Mouse (Mus musculus): Measurements from ENCODE around the gene Steap1. TPM values are rescaled to one million over a fixed set of nuclear protein-coding genes. Genes with fewer than 3 reads are reported as not detected.

The Steap1 gene
- polyA plus RNA-seq (2012; rRNA removed) = 1.2 and 1.7 TPM in 2 replicates

GRCm38 (mm10) chr5:5748866-5749682 lies at the start of gene Steap1:
TSS of gene Steap1 (minus strand) at chr5:5749326.

GRCm38 (mm10) chr5:5693956-5694653 lies 55.0 kb downstream of the Steap1 start, which contains the start of gene Steap2:
TSS of gene Steap2 (minus strand) at chr5:5694578.

Other genes with a start within 250 kb of the Steap1 start
- 24.2 and 31.2 TPM in 2 replicates for gene Cldn12, start 234.4 kb downstream of the Steap1 start, polyA plus RNA-seq (2012; rRNA removed)
- 1.4 TPM in 2 replicates for gene Gtpbp10, start 189.8 kb downstream of the Steap1 start, polyA plus RNA-seq (2012; rRNA removed)
- gene Gm8773, start 175.5 kb downstream of the Steap1 start, polyA plus RNA-seq (2012; rRNA removed) = 0.23 and 0.25 TPM in 2 replicates
- gene Cfap69, start 85.1 kb downstream of the Steap1 start, polyA plus RNA-seq (2012; rRNA removed) = 0.93 and 1.1 TPM in 2 replicates
- 3.4 and 4.7 TPM in 2 replicates for gene Steap2, start 54.7 kb downstream of the Steap1 start, polyA plus RNA-seq (2012; rRNA removed)

All from colon, adult 2 months (tissue).